Mouse (Mus musculus) stomach, embryonic 16.5 days (tissue): ENCODE measurements at regions not wholly inside any gene's neighbourhood (a gene's known extent, or its start where the extent isn't known, plus 50 kb on each side); places are given as distances from the start of the nearest gene placed in this dataset.

Experiments used
- ATAC-seq: fragments of 200-750 bp; cut with Nextera tagmentation; 2 replicates; pipeline ENCODE4 v1.8.0; 2017; ENCODE audit warnings: moderate number of reproducible peaks, moderate TSS enrichment; ENCODE audit not compliant: insufficient read depth, low FRiP score
- H3K27ac ChIP-seq: fragments of 300-500 bp; sonication (generic); 2 replicates; pipeline ENCODE4 v1.5.1; 2014; ENCODE audit warnings: low read length
- H3K27me3 ChIP-seq: fragments of 300-500 bp; sonication (generic); 2 replicates; pipeline ENCODE4 v1.6.1; 2014; ENCODE audit warnings: low read length, control low read depth, mixed read lengths; ENCODE audit not compliant: control insufficient read depth, insufficient read depth
- H3K36me3 ChIP-seq: fragments of 300-500 bp; sonication (generic); 2 replicates; pipeline ENCODE4 v1.6.1; 2014; ENCODE audit warnings: low read length; ENCODE audit not compliant: control insufficient read depth, insufficient read depth
- H3K4me1 ChIP-seq: fragments of 300-500 bp; sonication (generic); 2 replicates; pipeline ENCODE4 v1.6.1; 2014; ENCODE audit warnings: low read length, control low read depth, mixed read lengths; ENCODE audit not compliant: control insufficient read depth, insufficient read depth
- H3K4me2 ChIP-seq: fragments of 300-500 bp; sonication (generic); 2 replicates; pipeline ENCODE4 v1.6.1; 2014; ENCODE audit warnings: low read depth, low read length, mixed read lengths
- H3K4me3 ChIP-seq: fragments of 300-500 bp; sonication (generic); replicated peaks from 2 replicates; pipeline ENCODE4 v1.5.1; 2014; ENCODE audit warnings: mild to moderate bottlenecking, low read length
- H3K9ac ChIP-seq: fragments of 300-500 bp; sonication (generic); 2 replicates; pipeline ENCODE4 v1.6.1; 2014; ENCODE audit warnings: low read length
- H3K9me3 ChIP-seq: fragments of 300-500 bp; sonication (generic); replicated peaks from 2 replicates; pipeline ENCODE4 v1.6.1; 2016; ENCODE audit warnings: low read length, control low read depth; ENCODE audit not compliant: control insufficient read depth
- WGBS: fragments of 180-500 bp; shearing (Covaris S2); extraction: QIAGEN DNeasy Blood & Tissue Kit; methylation state at CpG from one replicate; pipeline ENCODE4 v1.1.7; 2014; 5-methylcytosine and 5-hydroxymethylcytosine counted together

GRCm38 (mm10) chr1:166866256-166866655 lies 135.0 kb upstream of the Fam78b start:
- no peak overlapping the region for H3K4me2 ChIP-seq
- no peaks in the 10 kb centered on the region for H3K36me3 ChIP-seq
- no peak overlapping the region for H3K4me3 ChIP-seq
- H3K27me3 ChIP-seq, result no peaks in the 10 kb centered on the region
- H3K4me1 ChIP-seq, result no peaks in the 10 kb centered on the region
- 77% methylated on average over 7 of the region's 7 CpGs for WGBS
- no peaks in the 10 kb centered on the region for H3K9me3 ChIP-seq
- H3K9ac ChIP-seq, result no peak overlapping the region
- H3K27ac ChIP-seq, result no peak overlapping the region
- no peak for ATAC-seq

- Histone ChIP-seq H3K27me3 (no peaks in the 10 kb centered on the region), H3K9me3 (no peaks in the 10 kb centered on the region), H3K4me1 (no peaks in the 10 kb centered on the region), H3K9ac (no peak overlapping the region), H3K36me3 (no peaks in the 10 kb centered on the region), H3K27ac (no peak overlapping the region), H3K4me3 (no peak overlapping the region), H3K4me2 (no peak overlapping the region)
- WGBS, result 65% methylated on average over 4 of the region's 4 CpGs
- ATAC-seq, result no peak
Observed at GRCm38 (mm10) chr1:166871258-166871657, 130.0 kb upstream of the Fam78b start.

GRCm38 (mm10) chr1:166876452-166876851 lies 124.8 kb upstream of the Fam78b start:
- WGBS, result 88% methylated on average over 2 of the region's 2 CpGs
- H3K9me3 ChIP-seq, result no peaks in the 10 kb centered on the region
- no peak overlapping the region for H3K27ac ChIP-seq
- H3K4me1 ChIP-seq, result no peaks in the 10 kb centered on the region
- no peak overlapping the region for H3K9ac ChIP-seq
- no peaks in the 10 kb centered on the region for H3K36me3 ChIP-seq
- no peak for ATAC-seq
- no peak overlapping the region for H3K4me2 ChIP-seq
- no peaks in the 10 kb centered on the region for H3K27me3 ChIP-seq
- H3K4me3 ChIP-seq, result no peak overlapping the region

- Histone ChIP-seq H3K9me3 (no peaks in the 10 kb centered on the region), H3K27me3 (no peaks in the 10 kb centered on the region), H3K4me2 (no peak overlapping the region), H3K27ac (no peak overlapping the region), H3K36me3 (no peaks in the 10 kb centered on the region), H3K9ac (no peak overlapping the region), H3K4me3 (no peak overlapping the region), H3K4me1 (no peaks in the 10 kb centered on the region)
- WGBS, result 83% methylated on average over 3 of the region's 3 CpGs
- no peak for ATAC-seq
Observed at GRCm38 (mm10) chr1:166883215-166883614, 118.0 kb upstream of the Fam78b start.

- WGBS, result 81% methylated on average over 5 of the region's 5 CpGs
- H3K36me3 ChIP-seq, result no peaks in the 10 kb centered on the region
- no peak overlapping the region for H3K4me3 ChIP-seq
- no peaks in the 10 kb centered on the region for H3K27me3 ChIP-seq
- ATAC-seq, result no peak
- H3K9ac ChIP-seq, result no peak overlapping the region
- H3K9me3 ChIP-seq, result no peaks in the 10 kb centered on the region
- no peak overlapping the region for H3K4me2 ChIP-seq
- H3K27ac ChIP-seq, result no peak overlapping the region
- peaks cover 4% of the 10 kb centered on the region; the same call in 1 of the 2 replicates for H3K4me1 ChIP-seq
Observed at GRCm38 (mm10) chr1:166895945-166896344, 105.3 kb upstream of the Fam78b start.

GRCm38 (mm10) chr1:166898741-166899140 lies 102.5 kb upstream of the Fam78b start:
- H3K4me2 ChIP-seq, result no peak overlapping the region
- no peak overlapping the region for H3K4me3 ChIP-seq
- no peaks in the 10 kb centered on the region for H3K27me3 ChIP-seq
- ATAC-seq, result no peak
- no peak overlapping the region for H3K9ac ChIP-seq
- H3K27ac ChIP-seq, result no peak overlapping the region
- H3K36me3 ChIP-seq, result no peaks in the 10 kb centered on the region
- no peaks in the 10 kb centered on the region for H3K9me3 ChIP-seq
- 88% methylated on average over 2 of the region's 2 CpGs for WGBS
- peaks cover 5% of the 10 kb centered on the region; the same call in 1 of the 2 replicates for H3K4me1 ChIP-seq

GRCm38 (mm10) chr1:166899238-166899637 lies 102.0 kb upstream of the Fam78b start:
- H3K27me3 ChIP-seq, result no peaks in the 10 kb centered on the region
- H3K4me1 ChIP-seq, result peaks cover 5% of the 10 kb centered on the region; the same call in 1 of the 2 replicates
- no peak overlapping the region for H3K4me2 ChIP-seq
- no peaks in the 10 kb centered on the region for H3K36me3 ChIP-seq
- no peak overlapping the region for H3K27ac ChIP-seq
- H3K9ac ChIP-seq, result no peak overlapping the region
- no peaks in the 10 kb centered on the region for H3K9me3 ChIP-seq
- no peak overlapping the region for H3K4me3 ChIP-seq
- WGBS, result 78% methylated on average over 6 of the region's 6 CpGs
- no peak for ATAC-seq

- H3K27me3 ChIP-seq, result no peaks in the 10 kb centered on the region
- no peak overlapping the region for H3K27ac ChIP-seq
- H3K9me3 ChIP-seq, result no peaks in the 10 kb centered on the region
- 64% methylated on average over 4 of the region's 4 CpGs for WGBS
- peaks cover 5% of the 10 kb centered on the region; the same call in 1 of the 2 replicates for H3K4me1 ChIP-seq
- no peak overlapping the region for H3K4me2 ChIP-seq
- no peak overlapping the region for H3K9ac ChIP-seq
- no peak for ATAC-seq
- H3K36me3 ChIP-seq, result no peaks in the 10 kb centered on the region
- no peak overlapping the region for H3K4me3 ChIP-seq
Observed at GRCm38 (mm10) chr1:166900028-166900427, 101.2 kb upstream of the Fam78b start.

- Histone ChIP-seq H3K4me2 (no peak overlapping the region), H3K27ac (no peak overlapping the region), H3K9ac (no peak overlapping the region), H3K36me3 (no peaks in the 10 kb centered on the region), H3K27me3 (no peaks in the 10 kb centered on the region), H3K9me3 (no peaks in the 10 kb centered on the region), H3K4me1 (peaks cover 5% of the 10 kb centered on the region; the same call in 1 of the 2 replicates), H3K4me3 (no peak overlapping the region)
- WGBS, result 38% methylated on average over 8 of the region's 8 CpGs
- ATAC-seq, result peak; percentile 75
Observed at GRCm38 (mm10) chr1:166900441-166901161, 100.6 kb upstream of the Fam78b start.
